Mouse (Mus musculus) neutrophil, adult 5-6 weeks (primary cell): ENCODE results near the gene Sae1. TPM values are rescaled to one million over a fixed set of nuclear protein-coding genes. Genes with fewer than 3 reads are reported as not detected.

Experiments
- ATAC-seq: fragments of 151-379, 151-347 bp; 2 replicates; pipeline ENCODE4 v1.8.0; 2017; ENCODE audit warnings: mild to moderate bottlenecking, moderate TSS enrichment; ENCODE audit not compliant: insufficient number of reproducible peaks, poor library complexity, low FRiP score, severe bottlenecking; ENCODE audit errors: extremely low read depth
- total RNA-seq: library from RNA; stranded (forward); fragments of 200-1000 nt; gene quantifications from 2 replicates; pipeline ENCODE4 v1.2.3, GENCODE M21; 2017

The Sae1 gene
- total RNA-seq = 110 and 123 TPM in 2 replicates

GRCm38 (mm10) chr7:16387160-16388041, at the start of gene Sae1:
Gene Sae1, minus strand, starts transcription at chr7:16387806.
- ATAC-seq = peak; percentile 73

- no peak for ATAC-seq
Measured at GRCm38 (mm10) chr7:16435088-16435487, 47.5 kb upstream of the Sae1 start.

- no peak for ATAC-seq
Measured at GRCm38 (mm10) chr7:16433352-16433971, 45.9 kb upstream of the Sae1 start.

GRCm38 (mm10) chr7:16426129-16426729, 38.6 kb upstream of the Sae1 start:
- peak; percentile 80 for ATAC-seq

GRCm38 (mm10) chr7:16425721-16426120, 38.1 kb upstream of the Sae1 start:
- ATAC-seq = no peak

GRCm38 (mm10) chr7:16423731-16424130, 36.1 kb upstream of the Sae1 start:
- ATAC-seq = no peak

GRCm38 (mm10) chr7:16422222-16422856, 34.7 kb upstream of the Sae1 start:
- ATAC-seq = no peak

GRCm38 (mm10) chr7:16420493-16421118, 33.0 kb upstream of the Sae1 start:
- ATAC-seq = no peak

- peak; percentile 21; the same call in 1 of the 2 replicates for ATAC-seq
Measured at GRCm38 (mm10) chr7:16418713-16419112, 31.1 kb upstream of the Sae1 start.

GRCm38 (mm10) chr7:16417141-16417771, 29.6 kb upstream of the Sae1 start:
- ATAC-seq = no peak

- no peak for ATAC-seq
Measured at GRCm38 (mm10) chr7:16415426-16415825, 27.8 kb upstream of the Sae1 start.

GRCm38 (mm10) chr7:16412930-16413329, 25.3 kb upstream of the Sae1 start:
- no peak for ATAC-seq

- no peak for ATAC-seq
Measured at GRCm38 (mm10) chr7:16412220-16412896, 24.8 kb upstream of the Sae1 start.

- no peak for ATAC-seq
Measured at GRCm38 (mm10) chr7:16411100-16411499, 23.5 kb upstream of the Sae1 start.

GRCm38 (mm10) chr7:16406978-16407377, 19.4 kb upstream of the Sae1 start:
- ATAC-seq = no peak

GRCm38 (mm10) chr7:16405516-16406351, 18.1 kb upstream of the Sae1 start:
- peak; percentile 59 for ATAC-seq

- no peak for ATAC-seq
Measured at GRCm38 (mm10) chr7:16405073-16405455, 17.5 kb upstream of the Sae1 start.
